Mouse (Mus musculus): ENCODE data around the gene Tspyl3. TPM values are rescaled to one million over a fixed set of nuclear protein-coding genes. Genes with fewer than 3 reads are reported as not detected.
A peak's percentile ranks its signal among the peaks of the same experiment; 100 is the strongest.

The Tspyl3 gene
- polyA plus RNA-seq, 1 experiment from 2014 or later: 25.7 TPM

DNA sequence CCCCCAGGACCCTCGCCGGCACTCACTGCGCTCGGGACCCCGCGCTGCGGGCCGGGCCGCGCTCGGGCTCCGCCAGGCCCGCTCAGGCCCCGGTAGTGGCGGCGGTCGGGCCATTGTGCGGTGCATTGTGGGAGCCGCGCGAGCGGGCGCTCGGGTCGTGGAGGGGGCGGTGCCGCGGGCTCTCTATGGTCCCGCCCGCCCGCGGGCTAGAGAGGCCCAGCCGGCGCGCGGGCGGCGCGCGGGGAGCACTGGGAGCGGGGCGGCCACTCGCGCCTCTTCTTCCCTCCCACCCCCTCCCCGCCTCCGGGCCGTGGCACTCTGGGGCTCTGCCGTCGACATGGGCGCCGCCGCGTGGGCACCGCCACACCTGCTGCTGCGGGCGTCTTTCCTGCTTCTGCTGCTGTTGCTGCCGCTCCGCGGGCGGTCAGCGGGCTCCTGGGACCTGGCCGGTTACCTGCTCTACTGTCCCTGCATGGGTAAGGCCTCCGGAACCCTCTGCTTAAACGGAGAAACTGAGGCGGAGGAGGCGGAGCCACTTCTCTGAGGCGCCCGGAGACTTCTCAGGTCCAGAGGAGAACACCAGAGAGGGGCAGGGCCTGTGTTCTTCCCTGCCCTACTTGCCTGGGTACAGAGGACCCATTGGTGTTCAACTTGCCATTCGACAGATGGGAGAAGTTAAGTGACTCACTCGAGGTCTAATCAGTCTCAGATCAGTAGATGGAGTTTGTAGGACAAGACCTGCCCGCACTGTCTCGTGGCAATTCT, 16.2 kb upstream of the Tspyl3 start, which contains the start of the genes Plagl2 and Pofut1:
Gene Plagl2, minus strand, starts transcription at position 177 of the 765 bp plus-strand sequence.
Gene Pofut1, plus strand, starts transcription at position 284 of the 765 bp plus-strand sequence.
- ATAC-seq (ENCODE audit: low FRiP score): peak; percentile 97
- WGBS: under 1% methylated on average over 68 of the region's 72 CpGs
- peaks cover 64% of the 10 kb centered on the region for H3K4me1 ChIP-seq (replicated peaks)
- no peaks in the 10 kb centered on the region for H3K9me3 ChIP-seq
- peaks cover 19% of the 10 kb centered on the region; the same call in 1 of the 2 replicates for H3K36me3 ChIP-seq
- peak within 1 kb of the TSS; percentile 96 for H3K4me3 ChIP-seq
- H3K27ac ChIP-seq: peak within 1 kb of the TSS; percentile 90
- no peaks in the 10 kb centered on the region for H3K27me3 ChIP-seq
- H3K9ac ChIP-seq: peak within 1 kb of the TSS; percentile 99
- peak within 1 kb of the TSS; percentile 86 for H3K4me2 ChIP-seq

DNA sequence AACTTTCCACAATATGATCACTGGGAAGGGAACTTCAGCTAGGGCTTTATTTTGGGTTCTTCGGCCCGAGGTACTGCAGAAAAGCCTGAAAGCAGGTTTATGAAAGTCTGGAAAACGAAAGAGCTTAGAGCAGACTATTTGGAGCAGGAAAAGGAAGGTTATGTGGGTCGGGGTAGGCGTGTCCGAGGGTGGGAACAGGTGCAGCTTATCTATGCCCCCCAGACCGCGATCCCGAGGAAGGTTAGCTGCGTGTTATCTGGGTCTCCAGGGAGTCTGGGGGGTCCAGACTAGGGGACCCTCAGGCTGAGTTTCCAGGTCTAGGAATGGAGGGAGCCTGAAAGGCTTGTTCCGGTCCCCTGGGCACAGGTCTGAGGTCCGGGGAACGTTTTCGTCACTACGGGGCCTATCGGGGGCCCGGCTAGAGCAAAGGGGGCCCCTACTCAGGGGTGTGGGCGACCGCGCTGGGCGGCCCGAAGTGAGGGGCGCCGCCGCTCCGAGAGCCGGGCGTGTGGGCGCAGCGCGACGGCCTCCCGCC, 15.5 kb upstream of the Tspyl3 start:
- Histone ChIP-seq H3K9ac (peak overlapping the region; percentile 99), H3K27me3 (no peaks in the 10 kb centered on the region), H3K36me3 (peaks cover 18% of the 10 kb centered on the region), H3K4me1 (replicated peaks) (peaks cover 64% of the 10 kb centered on the region), H3K4me3 (peak overlapping the region; percentile 96), H3K4me2 (peak overlapping the region; percentile 86), H3K27ac (peak overlapping the region; percentile 90), H3K9me3 (no peaks in the 10 kb centered on the region)
- under 1% methylated on average over 32 of the region's 33 CpGs for WGBS
- peak; percentile 83; the same call in 1 of the 2 replicates for ATAC-seq (ENCODE audit: low FRiP score)

DNA sequence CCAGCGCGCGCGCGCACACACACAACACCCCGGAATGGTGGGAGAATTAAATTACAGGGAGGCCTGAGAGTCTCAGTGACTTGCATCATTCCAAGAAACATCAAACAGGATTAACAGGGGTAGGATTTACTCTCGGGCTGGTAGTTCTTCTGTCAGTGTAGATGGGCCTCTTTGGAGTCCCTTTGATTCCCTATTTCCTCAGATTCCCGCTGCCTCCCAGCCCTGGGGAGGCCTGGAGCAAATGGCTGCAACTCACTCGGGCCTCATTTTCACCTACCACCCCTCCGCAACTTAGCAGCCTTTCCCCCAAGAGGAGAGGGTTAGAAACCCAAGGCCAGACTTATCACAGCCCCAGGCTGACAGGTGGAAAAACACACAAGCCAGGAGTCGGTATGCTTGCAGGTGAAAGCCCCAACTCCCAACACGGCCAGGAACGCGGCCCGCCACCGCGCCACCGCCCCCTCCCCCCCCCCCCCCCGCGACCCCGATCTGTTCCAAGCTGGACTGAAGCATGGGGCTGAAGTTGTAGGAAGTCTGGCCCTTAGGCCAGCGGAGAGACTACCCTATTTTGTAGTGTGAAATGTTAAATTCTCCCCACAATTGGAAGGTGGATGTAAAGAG, 14.7 kb upstream of the Tspyl3 start:
- Histone ChIP-seq H3K27me3 (no peaks in the 10 kb centered on the region), H3K36me3 (peaks cover 19% of the 10 kb centered on the region), H3K9ac (peak overlapping the region; percentile 99), H3K4me3 (peak overlapping the region; percentile 96), H3K27ac (no peak overlapping the region), H3K4me2 (peak overlapping the region; percentile 86), H3K9me3 (no peaks in the 10 kb centered on the region), H3K4me1 (replicated peaks) (peaks cover 63% of the 10 kb centered on the region)
- ATAC-seq (ENCODE audit: low FRiP score): no peak
- WGBS: 14% methylated on average over 21 of the region's 22 CpGs

DNA sequence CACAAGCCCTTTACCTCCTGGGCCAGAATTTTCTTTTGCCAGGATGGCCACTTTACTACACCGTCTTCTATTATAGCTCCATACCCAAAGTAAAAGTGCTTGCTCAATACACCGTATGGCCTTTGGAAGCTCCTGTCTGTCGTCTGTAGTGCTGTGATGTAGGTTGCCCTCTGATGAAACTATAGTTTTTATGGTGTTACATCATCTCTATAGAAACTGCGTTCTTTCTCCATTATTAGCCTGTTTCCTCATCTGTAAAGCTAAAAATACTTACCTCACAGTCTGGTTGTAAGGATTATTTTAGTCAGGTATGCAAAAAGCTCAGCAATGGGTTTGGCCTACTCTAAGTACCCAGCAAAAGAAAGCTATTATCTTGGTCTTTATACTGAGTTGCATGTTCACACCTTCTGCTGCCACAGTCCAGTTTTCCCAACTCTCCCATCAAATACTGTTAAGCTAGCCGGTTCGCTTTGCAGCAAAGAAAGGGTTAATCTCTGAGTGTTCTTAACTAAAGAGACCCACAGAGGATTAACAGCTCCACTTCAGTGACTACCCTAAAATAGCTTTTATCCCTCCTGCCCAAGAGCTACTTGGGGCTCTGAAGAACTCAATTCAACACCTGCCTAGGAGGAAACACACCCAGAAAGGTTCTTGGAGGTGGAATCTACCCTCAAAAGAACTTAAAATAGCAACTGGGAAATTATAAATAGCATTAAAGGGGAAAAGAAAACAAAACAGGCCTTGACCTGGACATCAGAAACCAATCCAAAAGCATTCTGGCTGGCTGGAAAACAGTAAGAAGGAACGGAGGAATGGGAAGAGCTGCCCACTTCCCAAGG, 14.0 kb upstream of the Tspyl3 start:
- H3K4me3 ChIP-seq: peak overlapping the region; percentile 96
- H3K27ac ChIP-seq: no peak overlapping the region; the same call in 1 of the 2 replicates
- 71% methylated on average over 7 of the region's 7 CpGs for WGBS
- no peak for ATAC-seq (ENCODE audit: low FRiP score)
- no peaks in the 10 kb centered on the region for H3K27me3 ChIP-seq
- H3K36me3 ChIP-seq: peaks cover 24% of the 10 kb centered on the region
- H3K9ac ChIP-seq: peak overlapping the region; percentile 99
- peaks cover 58% of the 10 kb centered on the region for H3K4me1 ChIP-seq (replicated peaks)
- H3K4me2 ChIP-seq: peak overlapping the region; percentile 86
- H3K9me3 ChIP-seq: no peaks in the 10 kb centered on the region

DNA sequence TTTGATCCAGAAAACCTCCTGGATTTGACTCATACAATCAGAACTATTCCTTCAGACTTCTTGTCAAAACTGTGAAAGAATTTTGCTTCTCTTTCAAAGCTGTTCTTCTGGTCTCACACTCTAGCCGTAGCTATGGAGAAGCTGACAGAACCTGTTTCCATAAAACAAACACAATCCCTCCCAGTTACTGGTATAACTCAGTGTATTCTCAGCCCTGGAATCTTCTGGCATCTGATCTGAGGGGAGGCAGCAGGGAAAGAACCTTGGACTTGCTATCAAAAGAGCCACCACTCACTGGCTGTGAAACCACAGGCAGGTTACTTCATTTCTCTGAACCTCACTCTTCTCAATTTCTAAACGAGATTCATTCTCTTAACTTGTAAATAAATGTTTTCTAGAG, 13.2 kb upstream of the Tspyl3 start:
- H3K4me2 ChIP-seq: no peak overlapping the region
- H3K9ac ChIP-seq: 0 out of 2 replicates have a peak overlapping the region, but pooled peaks have one; percentile 35
- WGBS: 82% methylated on average over 2 of the region's 2 CpGs
- no peaks in the 10 kb centered on the region for H3K27me3 ChIP-seq
- H3K36me3 ChIP-seq: peaks cover 28% of the 10 kb centered on the region
- no peaks in the 10 kb centered on the region for H3K9me3 ChIP-seq
- ATAC-seq (ENCODE audit: low FRiP score): no peak
- H3K4me1 ChIP-seq (replicated peaks): peaks cover 54% of the 10 kb centered on the region
- no peak overlapping the region for H3K4me3 ChIP-seq
- no peak overlapping the region for H3K27ac ChIP-seq

DNA sequence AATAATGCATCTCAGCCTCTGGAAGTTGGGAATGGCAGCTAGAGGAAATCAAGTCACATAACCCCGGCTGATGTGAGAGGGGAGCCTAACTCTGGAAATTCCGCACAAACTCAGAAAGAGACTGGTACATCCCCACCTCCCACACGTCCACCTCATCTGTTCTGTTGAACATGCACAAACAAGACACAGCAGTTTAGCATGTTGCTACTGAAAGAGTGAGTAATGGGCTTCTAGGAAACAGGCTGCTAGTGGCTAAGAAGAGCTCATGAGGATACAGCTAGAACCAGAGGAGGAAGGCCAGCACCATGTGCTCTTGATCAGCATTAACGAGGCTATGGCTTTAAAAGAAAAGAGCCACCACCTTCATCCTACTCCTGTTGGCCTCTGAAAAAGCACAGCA, 12.7 kb upstream of the Tspyl3 start:
- H3K27ac ChIP-seq: no peak overlapping the region
- no peak overlapping the region for H3K4me2 ChIP-seq
- no peak for ATAC-seq (ENCODE audit: low FRiP score)
- H3K27me3 ChIP-seq: no peaks in the 10 kb centered on the region
- H3K36me3 ChIP-seq: peaks cover 31% of the 10 kb centered on the region
- no peak overlapping the region for H3K4me3 ChIP-seq
- no peaks in the 10 kb centered on the region for H3K9me3 ChIP-seq
- H3K9ac ChIP-seq: 0 out of 2 replicates have a peak overlapping the region, but pooled peaks have one; percentile 20
- WGBS: 81% methylated on average over 4 of the region's 4 CpGs
- H3K4me1 ChIP-seq (replicated peaks): peaks cover 48% of the 10 kb centered on the region

DNA sequence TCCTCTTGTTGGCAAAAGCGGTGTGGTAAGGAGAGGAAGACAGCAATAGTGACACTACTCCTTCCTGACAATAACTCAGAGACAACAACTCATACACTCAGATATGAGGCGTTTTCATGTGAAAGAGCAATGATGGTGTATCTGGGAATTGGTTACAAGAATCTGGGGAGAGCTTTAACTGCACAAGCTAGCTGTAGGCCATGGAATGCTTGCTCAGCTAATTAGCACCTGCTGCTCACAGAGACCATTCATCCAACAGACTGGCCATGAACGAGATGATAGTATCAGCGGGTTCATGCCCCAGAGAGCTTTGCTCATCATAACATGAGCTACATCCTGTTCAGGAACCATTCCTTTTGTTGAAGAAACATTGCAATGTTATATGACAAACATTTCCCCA, 12.0 kb upstream of the Tspyl3 start:
- Histone ChIP-seq H3K27me3 (no peaks in the 10 kb centered on the region), H3K36me3 (peaks cover 37% of the 10 kb centered on the region), H3K9me3 (no peaks in the 10 kb centered on the region), H3K9ac (no peak overlapping the region), H3K4me1 (replicated peaks) (peaks cover 41% of the 10 kb centered on the region), H3K4me3 (no peak overlapping the region), H3K27ac (no peak overlapping the region), H3K4me2 (no peak overlapping the region)
- WGBS: 81% methylated on average over 4 of the region's 4 CpGs
- no peak for ATAC-seq (ENCODE audit: low FRiP score)

DNA sequence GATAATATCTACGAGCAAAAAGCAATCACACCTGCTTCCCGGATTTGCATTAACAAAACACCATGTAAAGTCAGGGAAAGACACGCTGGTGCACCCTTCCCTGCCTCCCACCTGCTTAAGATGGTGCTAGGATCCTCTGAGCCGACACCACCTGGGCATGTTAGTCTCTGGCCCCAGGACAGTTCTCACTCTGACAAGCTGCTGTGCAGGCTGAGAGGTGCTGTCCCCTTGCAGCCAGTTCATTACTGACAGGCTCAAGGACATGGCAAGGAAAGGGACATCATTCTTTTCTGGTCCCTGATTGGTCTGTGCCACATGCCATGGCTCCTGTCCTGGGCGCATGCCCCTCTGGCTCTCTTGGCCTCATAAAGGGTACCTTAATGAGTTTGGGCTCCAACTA, 3.3 kb upstream of the Tspyl3 start:
- H3K9ac ChIP-seq: no peak overlapping the region
- no peak overlapping the region for H3K4me3 ChIP-seq
- H3K27me3 ChIP-seq: no peaks in the 10 kb centered on the region
- peaks cover 62% of the 10 kb centered on the region for H3K36me3 ChIP-seq
- ATAC-seq (ENCODE audit: low FRiP score): no peak
- no peaks in the 10 kb centered on the region for H3K9me3 ChIP-seq
- no peak overlapping the region for H3K4me2 ChIP-seq
- 85% methylated on average over 5 of the region's 5 CpGs for WGBS
- H3K4me1 ChIP-seq (replicated peaks): peaks cover 18% of the 10 kb centered on the region
- no peak overlapping the region for H3K27ac ChIP-seq

DNA sequence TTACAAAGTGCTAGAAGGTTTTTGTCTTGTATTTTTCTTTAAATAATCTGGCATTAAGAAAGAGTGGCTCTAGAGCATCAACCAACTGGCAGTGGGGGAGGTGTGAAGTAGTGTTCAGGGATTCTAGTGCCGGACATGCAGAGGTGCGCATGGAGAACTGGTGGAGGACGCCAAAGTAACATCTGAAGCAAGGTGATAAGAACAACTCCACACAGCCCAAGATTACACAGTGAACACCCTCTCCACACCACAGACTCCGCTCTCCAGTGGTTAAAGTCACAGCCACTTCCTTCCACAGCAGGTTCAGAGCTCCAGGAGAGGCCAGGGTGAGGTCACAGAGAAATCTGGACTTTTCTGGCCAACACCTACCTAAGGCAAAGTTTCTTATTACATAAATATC, 2.7 kb upstream of the Tspyl3 start:
- Histone ChIP-seq H3K27ac (no peak overlapping the region), H3K4me3 (no peak overlapping the region), H3K4me1 (replicated peaks) (peaks cover 18% of the 10 kb centered on the region), H3K36me3 (peaks cover 56% of the 10 kb centered on the region), H3K4me2 (no peak overlapping the region), H3K9me3 (no peaks in the 10 kb centered on the region), H3K27me3 (no peaks in the 10 kb centered on the region), H3K9ac (no peak overlapping the region)
- 95% methylated on average over 4 of the region's 4 CpGs for WGBS
- no peak for ATAC-seq (ENCODE audit: low FRiP score)

DNA sequence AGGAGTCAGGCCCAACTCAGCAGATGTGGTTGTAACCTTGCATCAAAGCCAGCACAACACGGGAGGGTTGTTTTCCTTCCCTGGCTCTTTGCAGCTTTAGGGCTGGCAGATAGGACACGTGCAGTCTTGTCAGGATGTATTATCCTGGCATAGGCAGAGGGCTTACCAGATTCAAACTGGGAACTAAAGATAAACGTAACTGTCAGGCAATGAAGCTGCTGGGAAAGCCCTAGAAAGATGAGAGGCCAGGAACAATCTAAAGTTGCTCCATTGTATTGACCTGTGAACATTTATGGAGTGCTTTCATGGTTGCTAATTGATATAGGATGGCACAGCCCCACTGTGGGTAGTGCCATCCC, 333 bp upstream of the Tspyl3 start:
- no peaks in the 10 kb centered on the region for H3K27me3 ChIP-seq
- H3K27ac ChIP-seq: peak overlapping the region; percentile 88
- H3K4me3 ChIP-seq: peak overlapping the region; percentile 62
- H3K4me1 ChIP-seq (replicated peaks): peaks cover 18% of the 10 kb centered on the region
- 11% methylated on average over 3 of the region's 3 CpGs for WGBS
- ATAC-seq (ENCODE audit: low FRiP score): no peak
- peak overlapping the region; percentile 92 for H3K9ac ChIP-seq
- H3K36me3 ChIP-seq: peaks cover 45% of the 10 kb centered on the region
- no peaks in the 10 kb centered on the region for H3K9me3 ChIP-seq
- peak overlapping the region; percentile 72 for H3K4me2 ChIP-seq

DNA sequence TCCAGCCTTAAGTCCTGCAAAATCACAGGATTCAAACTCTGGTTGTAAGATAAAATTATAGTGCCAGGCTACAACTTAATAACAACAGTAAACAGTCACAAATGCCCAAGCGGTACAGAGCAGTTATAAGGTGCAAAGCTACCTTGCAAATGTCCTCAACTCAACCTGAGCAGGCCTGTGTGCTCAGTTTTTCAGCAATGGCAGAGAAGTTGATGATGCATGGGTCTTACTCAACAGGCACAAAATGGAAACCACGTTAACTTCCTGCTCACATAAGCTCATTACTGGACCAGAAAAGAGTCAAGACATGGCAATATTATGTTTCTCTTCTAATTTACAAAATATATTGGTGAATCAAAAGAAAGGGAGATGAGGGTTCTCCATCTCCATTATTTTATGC, 2.7 kb downstream of the Tspyl3 start:
- Histone ChIP-seq H3K4me3 (no peak overlapping the region), H3K27me3 (no peaks in the 10 kb centered on the region), H3K36me3 (peaks cover 26% of the 10 kb centered on the region), H3K4me2 (no peak overlapping the region), H3K9me3 (no peaks in the 10 kb centered on the region), H3K27ac (no peak overlapping the region), H3K9ac (no peak overlapping the region), H3K4me1 (replicated peaks) (peaks cover 18% of the 10 kb centered on the region)
- WGBS: 96% methylated on average over 2 of the region's 2 CpGs
- ATAC-seq (ENCODE audit: low FRiP score): no peak

DNA sequence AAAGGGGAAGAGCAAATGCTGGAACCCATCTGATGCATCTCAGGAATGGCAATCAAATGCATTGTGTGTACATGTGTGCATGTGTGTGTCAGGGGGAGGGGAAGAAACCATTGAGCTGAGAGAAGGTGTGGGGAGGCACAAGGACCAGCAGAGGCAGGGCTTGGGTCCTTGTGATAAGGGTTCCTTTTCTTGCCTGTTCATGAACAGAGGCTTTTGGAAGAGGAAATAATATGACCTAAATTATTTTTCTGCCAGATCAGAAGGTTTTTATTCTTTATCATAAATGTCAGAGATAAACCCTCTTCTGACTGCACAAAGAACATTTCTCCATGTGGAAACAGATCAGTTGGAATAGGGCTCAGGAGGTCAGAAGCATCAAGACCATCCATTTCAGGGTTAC, 3.1 kb downstream of the Tspyl3 start:
- no peaks in the 10 kb centered on the region for H3K9me3 ChIP-seq
- H3K4me1 ChIP-seq (replicated peaks): peaks cover 18% of the 10 kb centered on the region
- no peak for ATAC-seq (ENCODE audit: low FRiP score)
- no peak overlapping the region for H3K4me3 ChIP-seq
- H3K36me3 ChIP-seq: peaks cover 22% of the 10 kb centered on the region
- H3K4me2 ChIP-seq: no peak overlapping the region
- no peak overlapping the region for H3K9ac ChIP-seq
- no peak overlapping the region for H3K27ac ChIP-seq
- no peaks in the 10 kb centered on the region for H3K27me3 ChIP-seq

All from hindbrain, embryonic 13.5 days (tissue).